Mouse (Mus musculus): ENCODE results near the gene Dnajc22.

GRCm38 (mm10) chr15:99098493-99098861 is 5.5 kb downstream of the Dnajc22 start:
- no peak for TF ChIP-seq EP300 (IDR thresholded peaks at IDR 0.05; ENCODE audit: low read depth)
- no peak for TF ChIP-seq CTCF (IDR thresholded peaks at IDR 0.05; ENCODE audit: low read depth)

All from heart, postnatal 0 days (tissue).